ENCODE assay signal across 1 mouse cellular context in the genomic region with DNA sequence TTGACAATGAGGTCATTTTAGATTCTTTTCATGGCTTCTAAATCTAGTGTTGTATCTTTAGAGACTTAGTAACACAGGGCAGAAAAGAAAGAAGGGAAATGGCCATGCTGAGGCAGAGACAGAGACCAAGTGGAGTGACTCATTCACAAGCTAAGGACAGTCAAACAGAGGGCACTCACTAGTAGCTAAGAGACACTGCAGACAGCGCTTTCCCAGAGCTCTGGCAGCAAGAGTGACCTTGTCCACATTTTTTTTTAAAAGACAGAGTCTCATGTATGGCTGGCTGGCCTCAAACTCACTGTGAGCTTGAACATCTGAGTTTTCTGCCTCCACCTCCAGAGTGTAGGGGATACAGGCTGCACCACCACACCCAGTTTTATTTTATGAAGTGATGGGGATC.
TF ChIP-seq lines count a peak whose summit lies in the region.

No protein-coding gene starts in this region.

TF ChIP-seq in MEL, 35 proteins besides CTCF, POLR2A, EP300 and RAD21:
- TF ChIP-seq NELFE (IDR thresholded peaks at IDR 0.05; ENCODE audit: low read depth, low read length) (no peak), GABPA (IDR thresholded peaks at IDR 0.05; ENCODE audit: low read depth, low read length) (no peak), SMC3 (IDR thresholded peaks at IDR 0.05; ENCODE audit: low read depth, low read length) (no peak), POLR2AphosphoS5 (IDR thresholded peaks at IDR 0.05; ENCODE audit: borderline replicate concordance, low read depth, low read length) (no peak), RCOR1 (IDR thresholded peaks at IDR 0.05; ENCODE audit: low read depth, low read length) (no peak), MXI1 (IDR thresholded peaks at IDR 0.05; ENCODE audit: low read depth, low read length) (no peak), MYC (IDR thresholded peaks at IDR 0.05; ENCODE audit: low read depth, low read length) (no peak), GATA1 (IDR thresholded peaks at IDR 0.05; ENCODE audit: low read depth, low read length) (no peak), USF1 (IDR thresholded peaks at IDR 0.05; ENCODE audit: low read depth, low read length) (no peak), MAX (IDR thresholded peaks at IDR 0.05; ENCODE audit: low read length) (no peak), ZKSCAN1 (IDR thresholded peaks at IDR 0.05; ENCODE audit: low read depth, low read length) (no peak), SIN3A (IDR thresholded peaks at IDR 0.05; ENCODE audit: low read length) (no peak), MAFK (IDR thresholded peaks at IDR 0.05; ENCODE audit: borderline replicate concordance, low read depth, low read length) (no peak), HCFC1 (IDR thresholded peaks at IDR 0.05; ENCODE audit: low read depth, low read length) (no peak), ZNF384 (IDR thresholded peaks at IDR 0.05; ENCODE audit: low read depth, low read length) (no peak)
